Mouse (Mus musculus) limb, embryonic 15.5 days (tissue): ENCODE measurements around the gene Ccdc14. TPM values are rescaled to one million over a fixed set of nuclear protein-coding genes. Genes with fewer than 3 reads are reported as not detected.
"Not testable (repeated sequence)": the region's sequence is repeated elsewhere in the genome, so short reads cannot be mapped to it uniquely, and the experiment has no call there.

ENCODE experiments used
- ATAC-seq: fragments of 200-750 bp; cut with Nextera tagmentation; 2 replicates; pipeline ENCODE4 v1.8.0; 2017; ENCODE audit warnings: low read depth, moderate TSS enrichment; ENCODE audit not compliant: insufficient number of reproducible peaks, low FRiP score, low TSS enrichment
- H3K27ac ChIP-seq: fragments of 300-500 bp; sonication (generic); 2 replicates; pipeline ENCODE4 v1.5.1; 2015; ENCODE audit warnings: moderate library complexity, mild to moderate bottlenecking, inconsistent platforms
- H3K27me3 ChIP-seq: fragments of 300-500 bp; sonication (generic); 2 replicates; pipeline ENCODE4 v1.6.1; 2015; ENCODE audit warnings: inconsistent platforms
- H3K36me3 ChIP-seq: fragments of 300-500 bp; sonication (generic); 2 replicates; pipeline ENCODE4 v1.6.1; 2015; ENCODE audit warnings: inconsistent platforms
- H3K4me1 ChIP-seq: fragments of 300-500 bp; sonication (generic); 2 replicates; pipeline ENCODE4 v1.6.1; 2015; ENCODE audit warnings: inconsistent platforms
- H3K4me2 ChIP-seq: fragments of 300-500 bp; sonication (generic); 2 replicates; pipeline ENCODE4 v1.6.1; 2015; ENCODE audit warnings: mild to moderate bottlenecking, inconsistent platforms
- H3K4me3 ChIP-seq: fragments of 300-500 bp; sonication (generic); 2 replicates; pipeline ENCODE4 v1.5.1; 2015; ENCODE audit warnings: mild to moderate bottlenecking, inconsistent platforms
- H3K9ac ChIP-seq: fragments of 300-500 bp; sonication (generic); 2 replicates; pipeline ENCODE4 v1.6.1; 2015; ENCODE audit warnings: inconsistent platforms
- H3K9me3 ChIP-seq: fragments of 300-500 bp; sonication (generic); 2 replicates; pipeline ENCODE4 v1.6.1; 2016; ENCODE audit warnings: inconsistent platforms
- WGBS: fragments of 180-500 bp; shearing (Covaris S2); methylation state at CpG from one replicate; pipeline ENCODE4 v1.1.7; 2015; 5-methylcytosine and 5-hydroxymethylcytosine counted together
- polyA plus RNA-seq: library from polyadenylated mRNA; unstranded; fragments of >200 nt; fragmentation: Nextera tagmentation; extraction: Ambion mirVana; gene quantifications from 2 replicates; pipeline ENCODE4 v1.2.1, GENCODE M21; 2015

Gene Ccdc14
- polyA plus RNA-seq, 1 experiment from 2014 or later: 5.0 TPM

DNA sequence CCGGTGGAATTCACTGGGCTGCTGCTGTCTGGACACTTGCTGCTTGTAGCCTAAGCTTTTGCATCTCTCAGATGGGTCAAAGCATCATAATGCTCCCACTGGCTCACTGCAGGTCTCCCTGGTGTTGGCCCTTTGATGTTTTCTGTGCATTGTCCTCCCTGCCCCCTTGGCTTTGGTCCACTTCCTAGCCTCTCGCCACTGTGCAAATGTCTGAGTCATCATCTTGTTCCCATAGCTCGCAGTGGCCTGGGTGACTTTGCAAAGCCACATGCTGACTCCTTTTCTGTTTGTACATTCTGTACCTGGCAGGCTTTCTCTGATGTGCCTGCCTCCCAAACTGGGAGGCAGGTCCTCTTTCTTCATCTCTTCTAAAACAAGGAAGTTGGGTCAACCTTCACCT lies 17.6 kb upstream of the Ccdc14 start:
- 0 out of 2 replicates have a peak, but pooled peaks cover 7% of the 10 kb centered on the region for H3K4me1 ChIP-seq
- no peak overlapping the region for H3K9ac ChIP-seq
- no peak overlapping the region for H3K27ac ChIP-seq
- no peaks in the 10 kb centered on the region for H3K36me3 ChIP-seq
- no peak overlapping the region for H3K4me3 ChIP-seq
- WGBS: 71% methylated on average over 3 of the region's 3 CpGs
- H3K9me3 ChIP-seq: no peaks in the 10 kb centered on the region
- no peak for ATAC-seq
- H3K27me3 ChIP-seq: peaks cover 48% of the 10 kb centered on the region
- H3K4me2 ChIP-seq: no peak overlapping the region

DNA sequence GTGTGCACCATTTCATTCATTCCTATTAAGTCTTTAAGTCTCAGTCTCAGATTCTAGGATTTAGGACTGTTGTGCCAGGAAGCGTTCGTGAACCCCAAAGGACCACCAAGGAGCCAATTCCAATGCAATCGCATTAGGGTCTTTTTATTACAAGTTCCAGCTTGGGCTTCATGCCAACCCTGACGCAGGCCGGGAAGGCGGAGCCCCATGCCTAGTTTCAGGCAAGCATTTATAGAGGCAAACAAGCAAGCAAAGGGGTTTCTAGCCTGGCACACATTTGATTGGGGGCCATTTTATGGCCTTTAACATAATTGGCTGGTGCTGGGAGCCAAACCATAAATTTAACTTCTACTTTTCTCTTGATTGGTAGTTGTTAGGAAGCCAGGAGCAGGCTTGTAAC lies 16.1 kb upstream of the Ccdc14 start:
- H3K27me3 ChIP-seq: peaks cover 33% of the 10 kb centered on the region
- ATAC-seq: no peak
- no peak overlapping the region for H3K4me3 ChIP-seq
- H3K27ac ChIP-seq: no peak overlapping the region
- no peak overlapping the region for H3K9ac ChIP-seq
- H3K36me3 ChIP-seq: no peaks in the 10 kb centered on the region
- 36% methylated on average over 6 of the region's 6 CpGs for WGBS
- H3K4me1 ChIP-seq: 0 out of 2 replicates have a peak, but pooled peaks cover 7% of the 10 kb centered on the region
- no peak overlapping the region for H3K4me2 ChIP-seq
- H3K9me3 ChIP-seq: no peaks in the 10 kb centered on the region

GRCm38 (mm10) chr16:34681823-34682222 lies 8.6 kb upstream of the Ccdc14 start:
- Histone ChIP-seq H3K4me3 (no peak overlapping the region), H3K9ac (no peak overlapping the region), H3K27ac (no peak overlapping the region), H3K4me2 (no peak overlapping the region), H3K27me3 (peaks cover 5% of the 10 kb centered on the region; the same call in 1 of the 2 replicates), H3K36me3 (no peaks in the 10 kb centered on the region), H3K9me3 (no peaks in the 10 kb centered on the region), H3K4me1 (no peaks in the 10 kb centered on the region)
- ATAC-seq: no peak

- Histone ChIP-seq H3K4me3 (peak overlapping the region; percentile 64), H3K27ac (peak overlapping the region; percentile 87; the same call in 1 of the 2 replicates), H3K4me1 (peaks cover 6% of the 10 kb centered on the region), H3K4me2 (no peak overlapping the region; the same call in 1 of the 2 replicates), H3K36me3 (no peaks in the 10 kb centered on the region), H3K27me3 (no peaks in the 10 kb centered on the region), H3K9me3 (no peaks in the 10 kb centered on the region), H3K9ac (no peak overlapping the region)
- WGBS: 72% methylated on average over 3 of the region's 3 CpGs
- no peak for ATAC-seq
Observed at GRCm38 (mm10) chr16:34689879-34690278, 537 bp upstream of the Ccdc14 start.

DNA sequence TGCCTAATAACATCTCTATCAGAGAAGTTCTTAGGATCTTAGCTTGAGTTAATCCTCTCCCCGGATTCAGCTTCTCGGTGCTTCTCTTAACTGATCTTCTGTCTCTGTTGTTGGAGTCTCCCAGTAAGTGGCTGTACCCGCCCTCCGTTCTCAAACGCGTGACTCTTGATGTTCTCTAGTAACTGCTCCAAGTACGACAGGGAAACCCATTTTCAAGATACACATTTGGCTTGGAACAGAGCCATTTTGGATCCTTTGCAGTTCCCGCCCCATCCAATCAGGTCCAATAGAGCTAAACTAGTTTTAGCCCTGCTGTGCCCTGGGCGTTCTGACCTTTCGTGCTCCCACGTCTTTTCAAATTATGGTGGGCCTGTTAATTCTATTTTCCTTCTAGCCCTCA lies 740 bp downstream of the Ccdc14 start:
- Histone ChIP-seq H3K4me3 (peak overlapping the region; percentile 64), H3K9me3 (no peaks in the 10 kb centered on the region), H3K36me3 (no peaks in the 10 kb centered on the region), H3K9ac (peak overlapping the region; percentile 60), H3K4me2 (peak overlapping the region; percentile 75), H3K4me1 (peaks cover 6% of the 10 kb centered on the region), H3K27me3 (no peaks in the 10 kb centered on the region), H3K27ac (peak overlapping the region; percentile 87)
- no peak for ATAC-seq
- 9% methylated on average over 11 of the region's 11 CpGs for WGBS

DNA sequence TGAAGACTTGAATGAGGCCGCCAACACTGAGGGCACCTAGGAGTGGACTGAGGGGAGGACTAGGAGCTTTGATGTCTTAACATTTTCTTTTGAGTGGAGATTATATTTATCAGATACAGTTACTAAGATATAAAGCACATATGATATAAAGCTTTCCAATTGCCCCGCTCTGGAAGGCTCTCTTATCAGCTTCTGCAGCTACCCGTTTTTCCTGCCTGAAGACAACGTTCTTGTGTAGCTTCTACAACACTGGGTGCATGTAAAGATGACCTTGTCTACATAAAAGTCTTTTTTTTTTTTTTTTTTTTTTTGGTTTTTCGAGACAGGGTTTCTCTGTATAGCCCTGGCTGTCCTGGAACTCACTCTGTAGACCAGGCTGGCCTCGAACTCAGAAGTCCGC lies 4.1 kb downstream of the Ccdc14 start:
- H3K4me3 ChIP-seq: no peak overlapping the region

GRCm38 (mm10) chr16:34698721-34699120 lies 8.3 kb downstream of the Ccdc14 start:
- ATAC-seq, H3K27me3 ChIP-seq, H3K4me3 ChIP-seq, H3K9me3 ChIP-seq, H3K9ac ChIP-seq, H3K4me1 ChIP-seq, H3K27ac ChIP-seq, H3K4me2 ChIP-seq: not testable (repeated sequence)
- WGBS: 71% methylated on average over 3 of the region's 3 CpGs
- H3K36me3 ChIP-seq: peaks cover 12% of the 10 kb centered on the region; the same call in 1 of the 2 replicates

More for the DNA sequence above, 4.1 kb downstream of the Ccdc14 start:
- Histone ChIP-seq H3K9me3 (no peaks in the 10 kb centered on the region), H3K4me2 (no peak overlapping the region), H3K27me3 (no peaks in the 10 kb centered on the region), H3K36me3 (peaks cover 12% of the 10 kb centered on the region; the same call in 1 of the 2 replicates), H3K9ac (no peak overlapping the region), H3K4me1 (peaks cover 6% of the 10 kb centered on the region), H3K27ac (no peak overlapping the region)
- 94% methylated on average over 6 of the region's 7 CpGs for WGBS
- ATAC-seq: no peak

DNA sequence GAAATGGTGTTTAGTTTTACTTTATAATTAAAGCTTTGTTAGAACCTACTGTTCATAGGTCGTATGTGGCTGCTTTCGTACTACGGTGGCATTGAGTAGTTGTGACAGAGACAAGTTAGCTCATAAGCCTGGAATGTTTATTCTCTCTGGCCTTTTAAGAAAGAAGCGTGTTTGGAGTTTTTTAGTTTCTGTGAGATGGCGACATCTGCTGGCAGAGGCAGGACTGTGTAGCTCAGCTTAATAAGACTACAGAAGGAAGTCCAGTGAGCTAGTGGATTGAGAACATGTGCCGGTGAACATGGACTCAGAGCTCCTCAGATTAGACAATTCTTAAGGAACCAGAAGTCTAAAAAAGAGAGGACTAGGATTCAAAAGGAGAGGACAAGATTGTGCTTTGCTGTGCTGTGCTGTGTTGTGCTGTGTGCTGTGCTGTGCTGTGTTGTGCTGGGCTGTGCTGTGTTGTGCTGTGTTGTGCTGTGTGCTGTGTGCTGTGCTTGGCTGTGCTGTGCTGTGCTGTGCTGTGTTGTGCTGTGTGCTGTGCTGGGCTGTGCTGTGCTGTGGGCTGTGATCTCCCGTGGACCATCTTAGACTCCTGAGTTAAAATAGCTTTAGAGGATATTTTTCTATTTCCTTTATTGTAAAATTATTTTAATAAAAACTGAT lies 9.9 kb downstream of the Ccdc14 start:
- H3K4me2 ChIP-seq: no peak overlapping the region
- no peak overlapping the region for H3K4me3 ChIP-seq
- peaks cover 12% of the 10 kb centered on the region; the same call in 1 of the 2 replicates for H3K36me3 ChIP-seq
- WGBS: 16% methylated on average over 7 of the region's 7 CpGs
- no peaks in the 10 kb centered on the region for H3K27me3 ChIP-seq
- no peaks in the 10 kb centered on the region for H3K4me1 ChIP-seq
- ATAC-seq: 0 out of 2 replicates have a peak, but pooled peaks have one; percentile 55
- H3K9ac ChIP-seq: no peak overlapping the region
- H3K9me3 ChIP-seq: no peaks in the 10 kb centered on the region
- H3K27ac ChIP-seq: no peak overlapping the region

GRCm38 (mm10) chr16:34700828-34701216 lies 10.4 kb downstream of the Ccdc14 start:
- no peak overlapping the region for H3K4me3 ChIP-seq
- H3K4me2 ChIP-seq: no peak overlapping the region
- H3K9me3 ChIP-seq: no peaks in the 10 kb centered on the region
- peaks cover 12% of the 10 kb centered on the region; the same call in 1 of the 2 replicates for H3K36me3 ChIP-seq
- no peak overlapping the region for H3K27ac ChIP-seq
- H3K27me3 ChIP-seq: no peaks in the 10 kb centered on the region
- ATAC-seq: no peak
- 82% methylated on average over 6 of the region's 6 CpGs for WGBS
- H3K9ac ChIP-seq: no peak overlapping the region
- H3K4me1 ChIP-seq: no peaks in the 10 kb centered on the region

GRCm38 (mm10) chr16:34706019-34706418 lies 15.6 kb downstream of the Ccdc14 start:
- Histone ChIP-seq H3K4me3 (no peak overlapping the region), H3K36me3 (peaks cover 11% of the 10 kb centered on the region; the same call in 1 of the 2 replicates), H3K27ac (peak overlapping the region; percentile 67), H3K9ac (no peak overlapping the region), H3K4me2 (no peak overlapping the region), H3K9me3 (no peaks in the 10 kb centered on the region), H3K4me1 (0 out of 2 replicates have a peak, but pooled peaks cover 2% of the 10 kb centered on the region), H3K27me3 (no peaks in the 10 kb centered on the region)
- 65% methylated on average over 2 of the region's 2 CpGs for WGBS
- no peak for ATAC-seq

GRCm38 (mm10) chr16:34706487-34706946 lies 16.1 kb downstream of the Ccdc14 start:
- Histone ChIP-seq H3K9ac (no peak overlapping the region), H3K36me3 (peaks cover 11% of the 10 kb centered on the region; the same call in 1 of the 2 replicates), H3K9me3 (no peaks in the 10 kb centered on the region), H3K4me3 (no peak overlapping the region), H3K27ac (peak overlapping the region; percentile 67), H3K27me3 (no peaks in the 10 kb centered on the region), H3K4me1 (0 out of 2 replicates have a peak, but pooled peaks cover 2% of the 10 kb centered on the region), H3K4me2 (no peak overlapping the region)
- no peak for ATAC-seq
- WGBS: 44% methylated on average over 7 of the region's 7 CpGs

DNA sequence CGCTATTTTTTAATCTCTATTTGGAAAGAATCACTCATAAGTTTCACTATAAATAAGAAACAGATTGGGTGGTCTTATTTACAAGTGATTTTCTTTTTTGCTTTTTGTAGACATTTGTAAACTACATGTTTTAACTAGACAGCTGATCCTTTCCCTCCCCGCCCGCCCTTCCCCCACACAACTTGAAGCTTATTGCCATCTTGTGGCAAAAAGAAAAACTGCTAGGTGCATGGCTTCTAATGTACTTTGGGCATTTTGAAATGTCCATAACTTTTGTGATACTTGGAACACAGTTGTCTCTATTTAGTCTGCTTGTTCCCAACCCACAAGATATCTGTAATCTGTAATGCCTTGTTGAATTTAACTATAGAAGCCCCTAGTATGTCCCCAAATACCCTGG lies 21.1 kb downstream of the Ccdc14 start:
- WGBS: 77% methylated on average over 3 of the region's 3 CpGs
- ATAC-seq: no peak
- Histone ChIP-seq H3K36me3 (peaks cover 15% of the 10 kb centered on the region), H3K27ac (no peak overlapping the region), H3K4me1 (no peaks in the 10 kb centered on the region), H3K4me2 (no peak overlapping the region), H3K9me3 (no peaks in the 10 kb centered on the region), H3K27me3 (no peaks in the 10 kb centered on the region), H3K4me3 (no peak overlapping the region), H3K9ac (no peak overlapping the region)
